Mouse (Mus musculus) gastrocnemius, postnatal 36 days (tissue): Measurements from ENCODE around the gene Mcur1. TPM values are rescaled to one million over a fixed set of nuclear protein-coding genes. Genes with fewer than 3 reads are reported as not detected.

Source experiments
- DNase-seq, 2 experiments: peaks; one replicate each; pipeline ENCODE4 v3.0.0; 2022
- intact Hi-C: fragments of 180-260 bp; cut with DNase I; formaldehyde crosslinking; loops from one replicate; pipeline ENCODE4 v1.15.1; 2025
- total RNA-seq, 2 experiments: library from RNA; stranded (reverse); gene quantifications; 2 replicates each; pipeline ENCODE4 v1.2.3; 2021

The Mcur1 gene
- total RNA-seq, 2 experiments from 2014 or later = 27.1 to 28.7 TPM

DNA sequence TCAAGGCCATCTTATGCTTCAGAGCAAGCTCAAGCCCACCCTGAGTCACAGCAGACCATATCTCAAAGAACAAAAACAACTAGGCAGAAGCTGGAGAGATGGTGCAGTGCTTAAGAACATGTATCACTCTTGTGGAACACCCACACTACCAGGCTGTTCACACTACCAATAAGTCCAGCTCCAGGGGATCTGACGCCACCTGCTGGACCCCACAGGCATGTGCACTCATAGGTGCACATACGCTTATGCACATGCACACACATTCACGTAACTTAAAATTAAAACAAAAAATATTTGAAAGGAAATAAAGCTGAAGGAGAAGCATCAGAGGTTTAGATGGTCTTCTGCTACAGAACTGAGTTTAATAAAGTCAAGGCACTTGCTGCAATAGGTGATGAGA lies 62.2 kb downstream of the Mcur1 start:
- no peak for DNase-seq
- intact Hi-C loops = no loop called here

DNA sequence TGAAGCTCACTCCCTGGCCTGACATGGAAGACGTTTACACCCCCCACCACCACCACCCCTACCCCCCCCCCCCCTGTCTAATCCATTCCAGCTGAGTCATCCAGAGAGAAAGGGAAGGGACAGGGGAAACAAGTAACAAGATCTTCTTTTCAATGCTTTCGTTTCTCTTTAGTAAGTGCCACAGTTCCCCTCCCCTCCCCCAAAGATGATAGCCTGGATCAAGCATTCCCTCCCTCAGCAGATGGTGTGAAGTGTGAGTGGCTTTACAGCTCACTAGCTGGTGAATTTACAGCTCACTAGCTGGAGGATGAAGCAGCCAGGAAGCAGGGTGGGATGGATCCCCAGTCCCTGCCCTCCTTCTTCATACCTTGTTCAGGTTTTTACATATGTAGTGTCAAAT lies 63.3 kb downstream of the Mcur1 start:
- no peak for DNase-seq
- intact Hi-C loops = no loop called here

GRCm38 (mm10) chr13:43495645-43496044 lies 64.3 kb downstream of the Mcur1 start:
- intact Hi-C loops = no loop called here
- DNase-seq = no peak

DNA sequence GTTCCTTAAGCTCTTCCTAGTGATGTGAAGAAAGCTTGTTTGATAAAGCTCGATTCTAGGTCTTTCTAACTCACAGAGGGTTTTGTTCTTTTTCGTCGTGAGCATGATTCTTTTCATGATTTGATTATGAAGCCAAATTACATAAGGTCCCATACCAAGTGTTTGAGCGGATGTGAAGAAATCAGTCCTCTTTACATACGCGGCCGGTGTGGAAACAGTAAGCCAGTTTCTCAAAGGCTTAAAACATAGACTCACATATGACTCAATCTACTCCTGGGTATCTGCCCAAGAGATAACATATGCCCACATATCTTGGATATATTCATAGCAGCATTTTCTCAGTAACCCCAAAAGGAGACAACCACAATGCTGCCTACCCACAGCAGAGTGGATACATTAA lies 66.3 kb downstream of the Mcur1 start:
- intact Hi-C loops = no loop called here
- no peak for DNase-seq

DNA sequence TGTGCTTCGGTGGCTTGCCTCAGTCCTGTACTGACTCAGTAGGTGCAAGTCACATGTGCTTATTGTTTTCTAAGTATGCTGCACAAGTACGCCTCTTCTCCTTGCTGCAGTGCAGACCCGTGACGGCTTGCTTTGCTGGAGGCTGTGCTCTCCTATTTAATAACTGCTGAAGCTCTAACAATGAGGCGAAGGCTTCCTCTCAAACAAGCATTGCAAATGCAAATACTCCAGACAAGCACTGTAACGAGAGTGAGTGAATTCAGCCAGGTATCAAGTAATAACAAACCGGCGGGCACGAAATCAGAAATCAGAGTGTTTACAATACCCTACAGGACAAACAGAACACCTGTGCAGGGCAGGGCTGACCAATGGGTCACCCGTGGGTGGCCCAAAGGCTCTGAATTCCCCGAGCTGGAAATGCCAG lies 66.9 kb downstream of the Mcur1 start:
- DNase-seq = no peak
- intact Hi-C loops = no loop called here

Other genes with a start within 250 kb of the Mcur1 start
- 10 to 100 TPM; 15.8 to 17.6 TPM for gene Sirt5, start 194.7 kb downstream of the Mcur1 start, total RNA-seq
- 100 to 1,000 TPM; 105 to 112 TPM for gene Nol7, start 161.8 kb downstream of the Mcur1 start, total RNA-seq
- 10 to 100 TPM; 36.9 to 40.5 TPM for gene Ranbp9, start 78.9 kb downstream of the Mcur1 start, total RNA-seq
- gene Rnf182, start 55.5 kb upstream of the Mcur1 start, total RNA-seq = under 1 TPM; 0.08 to 0.27 TPM
- 1 to 10 TPM in 1 of 2 experiments, under 1 TPM in 1; 0.84 to 1.0 TPM for gene Cd83, start 224.6 kb upstream of the Mcur1 start, total RNA-seq